Mouse (Mus musculus) spleen, adult 18-20 months (tissue): ENCODE measurements around the gene 1700013G24Rik.
"Not testable (repeated sequence)": the region's sequence is repeated elsewhere in the genome, so short reads cannot be mapped to it uniquely, and the experiment has no call there.

Experiments used
- DNase-seq, 2 experiments: peaks; one replicate each; pipeline ENCODE4 v3.0.0; 2022; ENCODE audit warnings: mixed read lengths in 2 of 2

1700013G24Rik gene

GRCm38 (mm10) chr4:137453234-137453767 is at the start of gene 1700013G24Rik:
TSS of gene 1700013G24Rik (plus strand) at chr4:137453284.
- no peak for DNase-seq

GRCm38 (mm10) chr4:137405571-137405970 is 47.5 kb upstream of the 1700013G24Rik start:
- DNase-seq, result no peak

- no peak for DNase-seq
Measured at GRCm38 (mm10) chr4:137409691-137410090, 43.4 kb upstream of the 1700013G24Rik start, which contains the start of gene Cela3a. TSS of gene Cela3a (minus strand) at chr4:137409791.

GRCm38 (mm10) chr4:137412185-137412709 is 40.8 kb upstream of the 1700013G24Rik start:
- DNase-seq, result not testable (repeated sequence)

GRCm38 (mm10) chr4:137414936-137415335 is 38.1 kb upstream of the 1700013G24Rik start:
- DNase-seq, result no peak

GRCm38 (mm10) chr4:137417712-137418564 is 35.1 kb upstream of the 1700013G24Rik start:
- DNase-seq, result no peak

GRCm38 (mm10) chr4:137430502-137430901 is 22.6 kb upstream of the 1700013G24Rik start, which contains the start of gene Cela3b:
TSS of gene Cela3b (minus strand) at chr4:137430540.
- no peak for DNase-seq

- DNase-seq, result not testable (repeated sequence)
Measured at GRCm38 (mm10) chr4:137432700-137433550, 20.2 kb upstream of the 1700013G24Rik start.

- DNase-seq, result no peak
Measured at GRCm38 (mm10) chr4:137436979-137437669, 16.0 kb upstream of the 1700013G24Rik start.

GRCm38 (mm10) chr4:137438842-137439241 is 14.2 kb upstream of the 1700013G24Rik start:
- no peak for DNase-seq

- DNase-seq, result no peak
Measured at GRCm38 (mm10) chr4:137441332-137441731, 11.8 kb upstream of the 1700013G24Rik start.

GRCm38 (mm10) chr4:137443625-137444024 is 9.5 kb upstream of the 1700013G24Rik start:
- DNase-seq, result peak in 1 of 2 experiments; percentile 63

- no peak for DNase-seq
Measured at GRCm38 (mm10) chr4:137445881-137446280, 7.2 kb upstream of the 1700013G24Rik start.

- no peak for DNase-seq
Measured at GRCm38 (mm10) chr4:137447363-137448196, 5.5 kb upstream of the 1700013G24Rik start.

- DNase-seq, result no peak
Measured at GRCm38 (mm10) chr4:137448197-137448596, 4.9 kb upstream of the 1700013G24Rik start.

- no peak for DNase-seq
Measured at GRCm38 (mm10) chr4:137448641-137449040, 4.4 kb upstream of the 1700013G24Rik start.

GRCm38 (mm10) chr4:137449132-137449531 is 4.0 kb upstream of the 1700013G24Rik start:
- DNase-seq, result no peak

- no peak for DNase-seq
Measured at GRCm38 (mm10) chr4:137449715-137450114, 3.4 kb upstream of the 1700013G24Rik start.

- DNase-seq, result no peak
Measured at GRCm38 (mm10) chr4:137452190-137452589, 894 bp upstream of the 1700013G24Rik start.

GRCm38 (mm10) chr4:137454582-137454981 is 1.5 kb downstream of the 1700013G24Rik start:
- DNase-seq, result no peak

- no peak for DNase-seq
Measured at GRCm38 (mm10) chr4:137456581-137456980, 3.5 kb downstream of the 1700013G24Rik start.
